Mouse (Mus musculus) inflammation-experienced regulatory T-cells, adult 16 weeks (primary cell): ENCODE results near the gene Cym. TPM values are rescaled to one million over a fixed set of nuclear protein-coding genes. Genes with fewer than 3 reads are reported as not detected.

Experiments
- polyA plus RNA-seq: library from polyadenylated mRNA; unstranded; fragments of 100-300 nt; shearing (Covaris generic); gene quantifications from one replicate; pipeline ENCODE4 v1.2.1, GENCODE M21; 2017

Gene Cym
- polyA plus RNA-seq: not detected

GRCm38 (mm10) chr3:107221608-107222007, at the start of gene Cym:
TSS of gene Cym (minus strand) at chr3:107221732.

GRCm38 (mm10) chr3:107239607-107240006, 18.1 kb upstream of the Cym start, which contains the start of gene Prok1:
TSS of gene Prok1 (minus strand) at chr3:107239707.

DNA sequence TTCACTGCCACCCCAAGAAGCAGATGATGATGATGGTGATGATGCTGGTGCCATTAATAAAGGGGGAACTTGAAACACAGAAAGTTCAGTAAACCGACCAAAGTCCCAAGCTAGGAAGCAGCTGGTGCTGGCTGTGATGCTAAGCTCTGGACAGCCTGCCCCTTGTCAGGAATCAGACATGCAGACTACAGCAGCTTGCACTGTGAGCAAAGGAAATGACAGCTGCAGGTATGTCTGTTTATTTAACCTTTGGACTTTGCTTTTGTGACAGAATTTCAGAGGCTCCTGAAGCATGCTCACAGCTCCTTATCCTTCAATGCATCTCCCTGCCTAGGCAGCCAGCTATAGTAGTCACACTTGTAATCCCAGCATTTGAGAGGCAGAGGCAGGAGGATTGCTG, 9.0 kb upstream of the Cym start, which contains the start of gene A630076J17Rik:
TSS of gene A630076J17Rik (plus strand) at position 88 of the 400 bp plus-strand sequence.

DNA sequence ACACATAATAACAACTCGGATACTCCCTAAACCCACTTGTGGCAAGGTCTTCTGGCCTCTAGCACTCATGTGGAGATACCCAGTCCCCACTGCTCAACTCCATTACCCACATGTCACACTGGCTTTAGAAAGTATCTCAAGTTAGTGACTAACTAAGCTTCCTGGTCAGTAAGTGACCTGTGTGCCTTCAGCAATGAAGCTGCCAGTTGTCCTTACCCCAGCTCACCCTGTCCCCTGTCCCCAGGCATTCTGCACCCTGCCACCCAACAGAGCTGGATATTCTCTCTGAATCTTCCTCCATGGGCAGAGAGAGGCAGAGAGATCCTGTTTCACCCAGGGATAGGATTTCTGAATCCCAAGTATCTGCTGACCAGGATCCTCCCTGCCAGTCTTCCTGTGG, 38.8 kb downstream of the Cym start, which contains the start of gene Kcna10:
TSS of gene Kcna10 (plus strand) at position 301 of the 400 bp plus-strand sequence.

Other genes starting within 250 kb of the Cym start
- 17.0 TPM for gene Kcna3, start 185.6 kb downstream of the Cym start, polyA plus RNA-seq
- 1.9 TPM for gene Kcna2, start 120.6 kb downstream of the Cym start, polyA plus RNA-seq
- gene Kcna10, start 38.7 kb downstream of the Cym start, polyA plus RNA-seq: not detected
- not detected for gene A630076J17Rik, start 8.9 kb upstream of the Cym start, polyA plus RNA-seq
- gene Prok1, start 18.0 kb upstream of the Cym start, polyA plus RNA-seq: 0.63 TPM
- 205 TPM for gene Lamtor5, start 57.1 kb upstream of the Cym start, polyA plus RNA-seq
- gene Slc16a4, start 69.5 kb upstream of the Cym start, polyA plus RNA-seq: 0.87 TPM
- 12.8 TPM for gene Rbm15, start 111.9 kb upstream of the Cym start, polyA plus RNA-seq
- gene Kcnc4, start 237.8 kb upstream of the Cym start, polyA plus RNA-seq: not detected